Comparison of ENCODE assay signal across 7 mouse cellular contexts in the genomic region with DNA sequence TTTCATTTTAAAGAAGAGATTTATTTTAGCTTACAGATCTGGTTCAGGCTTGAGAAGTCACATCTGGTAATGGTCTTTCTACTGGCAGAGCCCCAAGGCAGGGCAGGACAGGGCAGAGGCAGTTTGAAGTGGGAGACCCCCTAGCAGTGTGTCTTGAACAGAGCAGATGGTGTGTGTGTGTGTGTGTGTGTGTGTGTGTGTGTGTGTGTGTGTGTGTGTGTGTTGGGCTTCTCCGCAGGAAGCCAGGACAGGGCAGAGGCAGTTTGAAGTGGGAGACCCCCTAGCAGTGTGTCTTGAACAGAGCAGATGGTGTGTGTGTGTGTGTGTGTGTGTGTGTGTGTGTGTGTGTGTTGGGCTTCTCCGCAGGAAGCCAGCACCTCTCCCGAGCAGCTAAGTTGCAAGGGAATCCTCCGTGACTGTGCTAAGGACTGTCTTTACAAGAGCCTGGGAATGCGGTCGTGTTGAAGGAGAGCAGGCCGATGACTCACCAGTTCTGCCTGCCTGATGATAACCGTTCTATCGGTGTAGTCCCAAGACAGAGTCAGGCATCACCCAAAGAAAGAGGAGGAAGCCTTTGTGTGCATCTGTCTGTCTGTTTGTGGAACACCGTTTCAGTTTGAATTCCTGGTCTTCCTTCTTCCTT. TPM values are rescaled to one million over a fixed set of nuclear protein-coding genes. Genes with fewer than 3 reads are reported as not detected.
DNase-seq lines count a peak whose midpoint lies in the region; ATAC-seq and TF ChIP-seq lines count a peak whose summit lies in the region.
"Not testable (repeated sequence)": the region's sequence is repeated elsewhere in the genome, so short reads cannot be mapped to it uniquely, and the experiment has no call there.

No protein-coding gene starts in this region.

- 53% methylated on average over 10 of the region's 10 CpGs for WGBS in forebrain, embryonic 16.5 days
- 22% methylated on average over 10 of the region's 10 CpGs for WGBS in liver, embryonic 16.5 days (ENCODE audit: insufficient replicate concordance)
- WGBS in neural tube, embryonic 14.5 days = 47% methylated on average over 10 of the region's 10 CpGs

- H3K9me3 ChIP-seq in forebrain, embryonic 16.5 days (ENCODE audit: control insufficient read depth, low read length); liver, embryonic 16.5 days (replicated peaks; ENCODE audit: control insufficient read depth, low read length); neural tube, embryonic 14.5 days (ENCODE audit: control insufficient read depth, low read length): not testable (repeated sequence)

- H3K27ac ChIP-seq in forebrain, embryonic 16.5 days (ENCODE audit: low read length) = peak overlapping the region; percentile 21
- H3K27ac ChIP-seq in layer of hippocampus, adult 2 months = peak overlapping the region; percentile 71
- H3K27ac ChIP-seq in liver, embryonic 16.5 days (ENCODE audit: low read length) = peak overlapping the region; percentile 97
- peak overlapping the region; percentile 17; the same call in 1 of the 2 replicates for H3K27ac ChIP-seq in neural tube, embryonic 14.5 days (ENCODE audit: low read depth, low read length)

- peak; percentile 44 for DNase-seq in adrenal gland, postnatal 10 days
- peak; percentile 22 to 38 for DNase-seq in heart, postnatal 36 days
- DNase-seq in layer of hippocampus, adult 2 months (ENCODE audit: low spot score in 2 of 2) = peak in 1 of 2 experiments; percentile 48

- H3K4me3 ChIP-seq in forebrain, embryonic 16.5 days (replicated peaks; ENCODE audit: low read length); neural tube, embryonic 14.5 days (ENCODE audit: low read depth, low read length): not testable (repeated sequence)
- peak overlapping the region; percentile 12; the same call in 1 of the 2 replicates for H3K4me3 ChIP-seq in layer of hippocampus, adult 2 months
- peak overlapping the region; percentile 50 for H3K4me3 ChIP-seq in liver, embryonic 16.5 days (ENCODE audit: low read depth, low read length)

- not testable (repeated sequence) for H3K36me3 ChIP-seq in forebrain, embryonic 16.5 days (ENCODE audit: control insufficient read depth, insufficient read depth); liver, embryonic 16.5 days (ENCODE audit: control insufficient read depth, insufficient read depth); neural tube, embryonic 14.5 days (ENCODE audit: control insufficient read depth, insufficient read depth, low read length)

- not testable (repeated sequence) for H3K9ac ChIP-seq in forebrain, embryonic 16.5 days (replicated peaks; ENCODE audit: low read depth, low read length); neural tube, embryonic 14.5 days (replicated peaks; ENCODE audit: low read depth, low read length)
- peak overlapping the region; percentile 56 for H3K9ac ChIP-seq in liver, embryonic 16.5 days (ENCODE audit: low read depth, low read length)

- ATAC-seq in common myeloid progenitor, adult 5-6 weeks (replicated peaks; ENCODE audit: low read depth, poor library complexity, severe bottlenecking) = peak; percentile 88
- peak; percentile 80 for ATAC-seq in forebrain, embryonic 16.5 days
- ATAC-seq in liver, embryonic 16.5 days (ENCODE audit: low read depth) = peak; percentile 96
- peak; percentile 60; the same call in 1 of the 2 replicates for ATAC-seq in neural tube, embryonic 14.5 days (ENCODE audit: low read depth)

- H3K4me1 ChIP-seq in forebrain, embryonic 16.5 days (replicated peaks; ENCODE audit: control insufficient read depth, insufficient read depth, low read length); neural tube, embryonic 14.5 days (ENCODE audit: control insufficient read depth, insufficient read depth, low read length): not testable (repeated sequence)
- H3K4me1 ChIP-seq in liver, embryonic 16.5 days (ENCODE audit: control insufficient read depth, low read depth, low read length) = peaks cover 58% of the 10 kb centered on the region

- H3K4me2 ChIP-seq in forebrain, embryonic 16.5 days (ENCODE audit: low read length); neural tube, embryonic 14.5 days (ENCODE audit: low read depth, low read length): not testable (repeated sequence)
- peak overlapping the region; percentile 64 for H3K4me2 ChIP-seq in liver, embryonic 16.5 days (ENCODE audit: low read depth, low read length)

- not testable (repeated sequence) for H3K27me3 ChIP-seq in forebrain, embryonic 16.5 days (replicated peaks; ENCODE audit: control insufficient read depth, insufficient read depth, low read length); liver, embryonic 16.5 days (ENCODE audit: control insufficient read depth, insufficient read depth, low read depth, low read length); neural tube, embryonic 14.5 days (ENCODE audit: control insufficient read depth, insufficient read depth, low read length)

- intact Hi-C loops in heart, postnatal 36 days (cut with DNase I) = not testable (repeated sequence)

- TF ChIP-seq CTCF in layer of hippocampus, adult 2 months (conservative IDR thresholded peaks at IDR 0.05) = not testable (repeated sequence)

RNA-seq across cellular contexts. Expression of a gene that starts 8.3 kb away (rescaled TPM):
- total RNA-seq in adrenal gland, postnatal 10 days (2021) = 100 to 1,000 TPM; 135 to 182 TPM
- 114 and 141 TPM in 2 replicates for total RNA-seq in common myeloid progenitor, adult 5-6 weeks (2017)
- polyA plus RNA-seq in forebrain, embryonic 16.5 days (2015; fragmentation: Nextera tagmentation; extraction: Ambion mirVana) = 224 and 243 TPM in 2 replicates
- total RNA-seq in heart, postnatal 36 days (2021) = 100 to 1,000 TPM; 128 to 131 TPM
- total RNA-seq in layer of hippocampus, adult 2 months (2021) = 100 to 1,000 TPM; 444 to 448 TPM
- polyA plus RNA-seq in liver, embryonic 16.5 days (2015; fragmentation: Nextera tagmentation; extraction: Ambion mirVana) = 122 and 133 TPM in 2 replicates
- polyA plus RNA-seq in neural tube, embryonic 14.5 days (2014; fragmentation: Nextera tagmentation; extraction: Ambion mirVana) = 213 and 243 TPM in 2 replicates

RNA-seq across cellular contexts. Expression of a gene that starts 55.2 kb away (rescaled TPM):
- total RNA-seq in adrenal gland, postnatal 10 days (2021) = 10 to 100 TPM; 36.1 to 53.6 TPM
- 81.7 and 82.5 TPM in 2 replicates for total RNA-seq in common myeloid progenitor, adult 5-6 weeks (2017)
- 93.0 and 119 TPM in 2 replicates for polyA plus RNA-seq in forebrain, embryonic 16.5 days (2015; fragmentation: Nextera tagmentation; extraction: Ambion mirVana)
- 1 to 10 TPM; 7.5 to 9.7 TPM for total RNA-seq in heart, postnatal 36 days (2021)
- 10 to 100 TPM; 38.3 to 48.1 TPM for total RNA-seq in layer of hippocampus, adult 2 months (2021)
- 35.3 and 52.3 TPM in 2 replicates for polyA plus RNA-seq in liver, embryonic 16.5 days (2015; fragmentation: Nextera tagmentation; extraction: Ambion mirVana)
- polyA plus RNA-seq in neural tube, embryonic 14.5 days (2014; fragmentation: Nextera tagmentation; extraction: Ambion mirVana) = 74.1 and 84.9 TPM in 2 replicates

RNA-seq across cellular contexts. Expression of a gene that starts 56.2 kb away (rescaled TPM):
- 1 to 10 TPM; 5.9 to 7.0 TPM for total RNA-seq in adrenal gland, postnatal 10 days (2021)
- 9.9 and 10.2 TPM in 2 replicates for total RNA-seq in common myeloid progenitor, adult 5-6 weeks (2017)
- 29.1 and 31.2 TPM in 2 replicates for polyA plus RNA-seq in forebrain, embryonic 16.5 days (2015; fragmentation: Nextera tagmentation; extraction: Ambion mirVana)
- total RNA-seq in heart, postnatal 36 days (2021) = 1 to 10 TPM; 3.8 to 5.5 TPM
- total RNA-seq in layer of hippocampus, adult 2 months (2021) = 1 to 10 TPM; 3.3 to 6.6 TPM
- polyA plus RNA-seq in liver, embryonic 16.5 days (2015; fragmentation: Nextera tagmentation; extraction: Ambion mirVana) = 6.5 and 6.8 TPM in 2 replicates
- 20.6 and 29.8 TPM in 2 replicates for polyA plus RNA-seq in neural tube, embryonic 14.5 days (2014; fragmentation: Nextera tagmentation; extraction: Ambion mirVana)

Comparison
In these comparisons a context has a peak if more than half of its experiments do, and no peak if none do; other contexts are left out.
1. H3K27ac ChIP-seq: peak in every context shown above with its lines; median percentile 97 in liver, embryonic 16.5 days; 71 in layer of hippocampus, adult 2 months; 21 in forebrain, embryonic 16.5 days; 17 in neural tube, embryonic 14.5 days.